Mouse (Mus musculus): ENCODE data around the gene Prkg1. TPM values are rescaled to one million over a fixed set of nuclear protein-coding genes. Genes with fewer than 3 reads are reported as not detected.

Gene Prkg1
- total and polyA plus RNA-seq, 2 experiments from 2014 or later: 5.1 to 9.9 TPM

DNA sequence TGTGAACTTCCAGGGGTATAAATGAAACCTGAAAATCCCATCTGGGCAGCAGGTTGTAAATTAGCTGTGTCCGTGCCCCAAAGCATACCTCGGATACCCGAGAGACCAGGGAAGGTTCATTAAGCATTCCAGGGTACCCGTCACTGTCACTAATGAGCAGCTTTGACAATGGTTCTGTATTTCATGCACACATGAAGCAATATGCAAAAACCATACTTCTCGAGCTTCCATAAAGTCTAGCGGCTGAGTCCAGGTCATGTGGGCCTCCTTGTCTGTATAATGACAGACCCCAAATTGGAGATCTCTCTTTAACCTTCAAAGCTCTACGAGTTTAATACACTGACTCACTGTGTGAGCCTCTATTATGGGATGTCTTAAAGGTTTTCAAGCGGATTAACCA lies 1088.5 kb downstream of the Prkg1 start:
- H3K36me3 ChIP-seq (ENCODE audit: insufficient read depth, low read length): no peaks in the 10 kb centered on the region
- ATAC-seq (ENCODE audit: low FRiP score) (no peak), DNase-seq (ENCODE audit: low spot score) (no peak)
- H3K4me2 ChIP-seq (ENCODE audit: low read depth, low read length, poor library complexity, severe bottlenecking): no peak overlapping the region
- WGBS: 50% methylated on average over 8 of the region's 8 CpGs
- no peak overlapping the region for H3K27ac ChIP-seq (ENCODE audit: low read depth, low read length)
- H3K9ac ChIP-seq (replicated peaks; ENCODE audit: low read length, poor library complexity, severe bottlenecking): no peak overlapping the region
- H3K4me3 ChIP-seq (ENCODE audit: low read depth, low read length): no peak overlapping the region
- no peaks in the 10 kb centered on the region for H3K4me1 ChIP-seq (ENCODE audit: insufficient read depth, low read length)
- H3K9me3 ChIP-seq (ENCODE audit: low read length): no peaks in the 10 kb centered on the region
- H3K27me3 ChIP-seq (ENCODE audit: insufficient read depth, low read length): no peaks in the 10 kb centered on the region
- TF ChIP-seq CTCF (IDR thresholded peaks at IDR 0.05): no peak

DNA sequence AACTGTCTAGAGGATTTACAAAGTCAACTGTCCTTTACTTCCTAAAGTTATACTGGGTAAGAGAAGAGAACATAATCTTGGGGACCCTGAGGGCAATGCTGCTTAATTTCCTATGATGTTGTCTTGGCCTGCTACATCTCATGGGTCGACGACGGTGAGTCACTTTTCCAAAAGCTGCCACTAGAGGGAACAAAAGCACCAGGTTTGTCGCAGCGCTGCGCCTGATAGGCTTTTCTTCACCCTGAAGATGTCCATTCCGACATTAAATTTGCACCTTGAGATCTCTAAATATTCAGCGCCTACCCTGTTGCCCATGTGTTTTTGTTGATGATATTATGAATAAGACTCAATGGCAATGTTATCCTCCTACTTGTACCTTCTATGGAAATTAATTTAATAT lies 1100.6 kb downstream of the Prkg1 start:
- H3K4me2 ChIP-seq (ENCODE audit: low read depth, low read length, poor library complexity, severe bottlenecking): no peak overlapping the region
- WGBS: 6% methylated on average over 8 of the region's 8 CpGs
- H3K4me1 ChIP-seq (ENCODE audit: insufficient read depth, low read length): no peaks in the 10 kb centered on the region
- no peaks in the 10 kb centered on the region for H3K36me3 ChIP-seq (ENCODE audit: insufficient read depth, low read length)
- no peaks in the 10 kb centered on the region for H3K9me3 ChIP-seq (ENCODE audit: low read length)
- no peaks in the 10 kb centered on the region for H3K27me3 ChIP-seq (ENCODE audit: insufficient read depth, low read length)
- peak; percentile 78; the same call in 1 of the 2 replicates for ATAC-seq (ENCODE audit: low FRiP score)
- TF ChIP-seq CTCF (IDR thresholded peaks at IDR 0.05): peak; percentile 95
- no peak overlapping the region for H3K27ac ChIP-seq (ENCODE audit: low read depth, low read length)
- no peak overlapping the region for H3K9ac ChIP-seq (replicated peaks; ENCODE audit: low read length, poor library complexity, severe bottlenecking)
- no peak overlapping the region for H3K4me3 ChIP-seq (ENCODE audit: low read depth, low read length)
- peak; percentile 83 for DNase-seq (ENCODE audit: low spot score)

DNA sequence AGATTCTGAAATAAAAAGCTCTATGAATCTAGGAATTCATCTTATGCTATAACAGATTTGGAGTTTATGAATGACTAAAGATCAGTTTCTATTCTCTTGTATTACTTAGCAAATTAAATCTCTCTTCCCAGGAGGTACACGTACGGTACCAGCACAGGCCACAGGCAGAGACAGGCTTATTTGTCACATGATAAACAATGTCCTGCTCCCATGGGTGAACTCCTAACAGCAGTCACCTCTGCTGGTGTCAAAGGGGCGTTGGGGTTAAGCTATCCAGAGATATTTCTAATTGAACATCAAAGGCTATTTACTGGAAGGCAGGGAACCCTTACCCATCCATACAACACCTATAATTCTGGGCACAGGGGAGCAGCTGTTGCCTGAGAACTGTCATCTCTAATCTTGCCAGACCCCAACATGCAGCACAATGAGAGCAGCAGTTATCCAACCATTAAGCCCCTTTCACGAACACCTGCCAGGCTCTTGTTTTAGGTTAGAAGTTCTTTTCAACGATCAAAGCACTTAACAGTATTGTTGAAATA lies 1122.1 kb downstream of the Prkg1 start:
- Histone ChIP-seq H3K4me1 (ENCODE audit: insufficient read depth, low read length) (no peaks in the 10 kb centered on the region), H3K9ac (replicated peaks; ENCODE audit: low read length, poor library complexity, severe bottlenecking) (no peak overlapping the region), H3K4me3 (ENCODE audit: low read depth, low read length) (no peak overlapping the region), H3K27me3 (ENCODE audit: insufficient read depth, low read length) (no peaks in the 10 kb centered on the region), H3K9me3 (ENCODE audit: low read length) (no peaks in the 10 kb centered on the region), H3K4me2 (ENCODE audit: low read depth, low read length, poor library complexity, severe bottlenecking) (no peak overlapping the region), H3K27ac (ENCODE audit: low read depth, low read length) (no peak overlapping the region), H3K36me3 (ENCODE audit: insufficient read depth, low read length) (no peaks in the 10 kb centered on the region)
- no peak for DNase-seq (ENCODE audit: low spot score)
- TF ChIP-seq CTCF (IDR thresholded peaks at IDR 0.05): no peak
- no peak for ATAC-seq (ENCODE audit: low FRiP score)
- WGBS: 22% methylated on average over 5 of the region's 5 CpGs

DNA sequence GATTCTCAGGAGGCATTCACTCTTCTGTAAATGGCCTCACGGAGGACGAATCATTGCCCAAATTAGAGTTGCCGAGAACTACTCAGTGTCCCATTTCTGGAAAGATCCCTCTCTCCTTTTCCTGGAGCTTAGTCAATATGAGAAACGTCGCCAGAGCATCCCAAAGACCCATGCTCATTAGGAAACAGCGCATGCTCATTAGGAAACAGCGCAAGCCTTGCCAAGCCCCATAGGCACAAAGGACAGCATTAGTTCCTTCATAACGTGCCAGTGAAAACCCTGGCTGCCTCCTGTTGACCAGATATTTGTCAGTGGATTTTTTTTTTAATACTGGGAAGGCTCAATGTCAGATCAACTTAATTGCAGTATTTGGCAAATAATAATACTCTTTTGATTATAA lies 1127.4 kb downstream of the Prkg1 start:
- 58% methylated on average over 8 of the region's 8 CpGs for WGBS
- no peak for TF ChIP-seq CTCF (IDR thresholded peaks at IDR 0.05)
- Histone ChIP-seq H3K4me3 (ENCODE audit: low read depth, low read length) (no peak overlapping the region), H3K4me1 (ENCODE audit: insufficient read depth, low read length) (no peaks in the 10 kb centered on the region), H3K9ac (replicated peaks; ENCODE audit: low read length, poor library complexity, severe bottlenecking) (no peak overlapping the region), H3K27ac (ENCODE audit: low read depth, low read length) (no peak overlapping the region), H3K4me2 (ENCODE audit: low read depth, low read length, poor library complexity, severe bottlenecking) (no peak overlapping the region), H3K27me3 (ENCODE audit: insufficient read depth, low read length) (no peaks in the 10 kb centered on the region), H3K9me3 (ENCODE audit: low read length) (no peaks in the 10 kb centered on the region), H3K36me3 (ENCODE audit: insufficient read depth, low read length) (no peaks in the 10 kb centered on the region)
- ATAC-seq (ENCODE audit: low FRiP score): no peak
- peak; percentile 78 for DNase-seq (ENCODE audit: low spot score)

DNA sequence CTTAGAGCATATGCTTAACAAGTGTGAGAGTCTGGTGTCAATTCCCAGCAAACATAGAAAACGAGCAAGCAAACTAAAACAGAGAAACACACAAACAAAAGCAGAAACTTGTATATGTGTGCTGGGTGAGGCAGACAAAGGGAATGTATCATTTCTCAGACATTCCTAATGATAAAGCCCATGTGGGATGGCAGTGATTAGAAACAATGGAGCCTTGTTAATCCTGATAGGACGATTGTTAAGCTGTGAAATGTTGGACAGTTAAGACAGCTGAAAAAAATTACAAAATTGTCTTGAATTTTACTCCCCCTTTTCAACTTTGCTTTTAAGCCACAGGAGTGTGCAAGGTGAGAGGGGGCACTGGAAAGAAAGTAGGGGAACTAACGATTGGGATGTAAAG lies 1133.8 kb downstream of the Prkg1 start:
- Histone ChIP-seq H3K36me3 (ENCODE audit: insufficient read depth, low read length) (no peaks in the 10 kb centered on the region), H3K9ac (replicated peaks; ENCODE audit: low read length, poor library complexity, severe bottlenecking) (no peak overlapping the region), H3K4me2 (ENCODE audit: low read depth, low read length, poor library complexity, severe bottlenecking) (no peak overlapping the region), H3K27ac (ENCODE audit: low read depth, low read length) (no peak overlapping the region), H3K27me3 (ENCODE audit: insufficient read depth, low read length) (no peaks in the 10 kb centered on the region), H3K4me1 (ENCODE audit: insufficient read depth, low read length) (no peaks in the 10 kb centered on the region), H3K9me3 (ENCODE audit: low read length) (no peaks in the 10 kb centered on the region), H3K4me3 (ENCODE audit: low read depth, low read length) (no peak overlapping the region)
- 54% methylated on average over 3 of the region's 3 CpGs for WGBS
- TF ChIP-seq CTCF (IDR thresholded peaks at IDR 0.05): no peak
- ATAC-seq (ENCODE audit: low FRiP score) (no peak), DNase-seq (ENCODE audit: low spot score) (no peak)

DNA sequence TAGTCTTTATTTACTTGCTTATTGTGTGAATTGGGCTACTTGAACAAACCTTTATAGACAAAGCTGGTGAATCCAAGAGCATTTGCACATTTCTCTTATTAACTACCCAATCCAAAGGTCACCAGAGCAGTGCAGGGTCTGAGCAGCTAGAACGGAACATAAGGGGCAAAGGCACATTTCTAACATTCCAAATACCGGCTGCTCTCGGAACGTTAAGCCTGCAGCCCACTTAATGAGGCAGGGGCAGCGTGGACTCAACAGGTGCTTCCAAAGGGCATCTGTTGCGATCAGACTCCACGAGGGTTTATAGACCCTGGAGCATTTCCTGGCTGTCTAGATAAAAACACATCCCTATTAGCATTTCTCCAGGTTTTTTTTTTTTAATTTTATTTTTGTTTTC lies 1138.8 kb downstream of the Prkg1 start:
- H3K4me3 ChIP-seq (ENCODE audit: low read depth, low read length): no peak overlapping the region
- H3K9me3 ChIP-seq (ENCODE audit: low read length): no peaks in the 10 kb centered on the region
- no peak for TF ChIP-seq CTCF (IDR thresholded peaks at IDR 0.05)
- DNase-seq (ENCODE audit: low spot score) (no peak), ATAC-seq (ENCODE audit: low FRiP score) (no peak)
- no peak overlapping the region for H3K27ac ChIP-seq (ENCODE audit: low read depth, low read length)
- H3K9ac ChIP-seq (replicated peaks; ENCODE audit: low read length, poor library complexity, severe bottlenecking): no peak overlapping the region
- no peaks in the 10 kb centered on the region for H3K4me1 ChIP-seq (ENCODE audit: insufficient read depth, low read length)
- H3K4me2 ChIP-seq (ENCODE audit: low read depth, low read length, poor library complexity, severe bottlenecking): no peak overlapping the region
- 43% methylated on average over 7 of the region's 7 CpGs for WGBS
- no peaks in the 10 kb centered on the region for H3K27me3 ChIP-seq (ENCODE audit: insufficient read depth, low read length)
- no peaks in the 10 kb centered on the region for H3K36me3 ChIP-seq (ENCODE audit: insufficient read depth, low read length)

All from midbrain, postnatal 0 days (tissue).